Mouse (Mus musculus): ENCODE data around the gene S100a1. TPM values are rescaled to one million over a fixed set of nuclear protein-coding genes. Genes with fewer than 3 reads are reported as not detected.

The S100a1 gene
- total RNA-seq (2012; rRNA removed), result 1.7 and 2.3 TPM in 2 replicates

DNA sequence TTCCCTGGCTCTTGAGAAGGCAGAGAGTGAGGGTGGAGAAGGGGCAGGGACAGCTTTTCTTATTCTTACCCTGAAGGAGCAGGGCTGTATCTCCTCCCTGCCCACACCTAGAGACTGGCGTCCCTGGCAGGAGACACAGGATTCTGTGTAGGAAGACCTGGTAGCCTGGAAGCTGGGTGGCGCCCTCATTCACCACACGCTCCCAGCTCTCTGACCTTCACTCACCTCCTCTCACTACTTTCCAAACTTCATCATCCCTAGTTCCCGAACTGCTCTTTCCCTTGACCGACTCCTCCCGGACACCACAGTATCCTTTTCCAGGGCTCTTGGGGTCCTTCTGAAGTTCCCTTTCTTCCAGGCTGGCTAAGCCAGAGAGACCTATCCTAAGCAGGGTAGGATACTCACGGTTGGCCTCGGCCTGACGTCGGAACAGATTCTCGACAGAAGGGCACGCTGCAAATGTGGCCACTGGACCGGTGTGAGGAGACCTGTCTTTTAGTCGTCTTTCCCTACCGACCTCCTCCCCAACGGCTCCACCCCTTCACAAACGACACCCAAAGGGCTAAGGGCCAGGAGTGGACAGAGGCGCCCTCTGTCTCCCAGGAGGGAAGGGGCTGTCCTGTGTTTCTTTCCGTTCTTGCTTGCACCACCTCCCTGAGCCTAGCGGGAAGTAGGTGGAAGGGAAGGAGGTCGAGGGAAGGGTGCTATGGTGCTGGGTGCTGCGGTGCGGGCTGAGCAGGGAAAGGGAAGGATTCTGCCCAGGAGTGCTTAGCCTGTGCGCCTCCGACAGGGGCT, at the start of gene S100a1, which contains the start of gene S100a13:
Gene S100a1, minus strand, starts transcription at position 597 of the 795 bp plus-strand sequence.
Gene S100a13, plus strand, starts transcription at position 640 of the 795 bp plus-strand sequence.
- Histone ChIP-seq H3K27ac (ENCODE audit: insufficient read depth, low read depth, low read length, poor library complexity, severe bottlenecking) (no peak within 1 kb of the TSS; the same call in 1 of the 2 replicates), H3K4me1 (ENCODE audit: control insufficient read depth in 2 of 2, insufficient read depth in 2 of 2, low read length in 2 of 2, poor library complexity in 1 of 2) (peaks cover 2 to 25% of the 10 kb centered on the region in 2 experiments; a peak in 2 of 4 replicates), H3K4me3 (ENCODE audit: insufficient read depth in 1 of 2, low read depth in 1 of 2, low read length in 2 of 2, poor library complexity in 1 of 2, severe bottlenecking in 1 of 2) (peak within 1 kb of the TSS; percentile 39 to 44), H3K9me3 (ENCODE audit: control insufficient read depth, insufficient read depth, low read depth, low read length) (no peaks in the 10 kb centered on the region), H3K36me3 (ENCODE audit: control insufficient read depth, insufficient read depth, low read length, poor library complexity, severe bottlenecking) (no peaks in the 10 kb centered on the region; the same call in 1 of the 2 replicates), H3K9ac (ENCODE audit: insufficient read depth, low read depth, low read length, poor library complexity, severe bottlenecking) (0 out of 2 replicates have a peak within 1 kb of the TSS, but pooled peaks have one; percentile 21)
- in situ Hi-C loops (cut with MboI; ENCODE audit: low sequenced_read_pairs in 2 of 2, unreplicated experiment in 2 of 2), result no loop called here
- no peak for DNase-seq (ENCODE audit: low read depth, low spot score)
- TF ChIP-seq HCFC1 (IDR thresholded peaks at IDR 0.05; ENCODE audit: borderline replicate concordance, insufficient read depth, low read length) (no peak), ZNF384 (IDR thresholded peaks at IDR 0.05; ENCODE audit: low read depth, low read length) (no peak), ZC3H11A (IDR thresholded peaks at IDR 0.05; ENCODE audit: borderline replicate concordance, low read depth, low read length) (no peak), CHD2 (IDR thresholded peaks at IDR 0.05; ENCODE audit: low read depth, low read length) (no peak), MAFK (IDR thresholded peaks at IDR 0.05; ENCODE audit: insufficient read depth, low read depth, low read length) (no peak)

DNA sequence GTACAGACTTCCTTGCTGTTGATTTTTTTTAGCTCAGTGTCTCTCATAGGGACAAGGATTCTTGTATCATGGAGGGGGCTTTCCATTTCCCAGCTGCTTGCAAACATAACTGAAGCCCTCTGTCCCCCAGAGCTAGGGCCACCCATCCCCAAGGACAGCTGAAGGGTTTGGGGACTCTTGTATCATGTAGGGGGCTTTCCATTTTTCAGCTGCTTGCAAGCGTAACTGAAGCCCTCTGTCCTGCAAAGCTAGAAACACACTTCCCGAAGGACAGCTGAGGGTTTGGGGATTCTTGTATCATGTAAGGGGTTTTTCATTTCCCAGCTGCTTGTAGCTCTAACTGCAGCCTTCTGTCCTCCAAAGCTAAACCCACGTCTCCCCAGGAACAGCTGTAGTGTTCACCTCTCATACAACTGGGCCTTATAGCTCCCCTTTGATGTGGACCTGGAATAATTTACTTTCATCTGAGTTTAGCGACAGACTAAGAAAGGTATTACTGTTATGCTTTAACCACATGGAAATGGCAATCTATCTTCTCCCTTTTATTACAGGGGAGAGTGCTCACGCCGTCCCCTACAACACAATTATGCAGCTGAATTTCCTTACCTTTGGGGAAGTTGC, 45.9 kb upstream of the S100a1 start, which contains the start of gene S100a3:
Gene S100a3, plus strand, starts transcription at position 571 of the 621 bp plus-strand sequence.
- no peak within 1 kb of the TSS for H3K27ac ChIP-seq (ENCODE audit: insufficient read depth, low read depth, low read length, poor library complexity, severe bottlenecking)
- no peak for DNase-seq (ENCODE audit: low read depth, low spot score)
- H3K9me3 ChIP-seq (ENCODE audit: control insufficient read depth, insufficient read depth, low read depth, low read length), result no peaks in the 10 kb centered on the region
- no peak within 1 kb of the TSS for H3K9ac ChIP-seq (ENCODE audit: insufficient read depth, low read depth, low read length, poor library complexity, severe bottlenecking)
- H3K36me3 ChIP-seq (ENCODE audit: control insufficient read depth, insufficient read depth, low read length, poor library complexity, severe bottlenecking), result no peaks in the 10 kb centered on the region
- no peak within 1 kb of the TSS for H3K4me3 ChIP-seq (ENCODE audit: insufficient read depth in 1 of 2, low read depth in 1 of 2, low read length in 2 of 2, poor library complexity in 1 of 2, severe bottlenecking in 1 of 2)
- no peaks in the 10 kb centered on the region for H3K4me1 ChIP-seq (ENCODE audit: control insufficient read depth in 2 of 2, insufficient read depth in 2 of 2, low read length in 2 of 2, poor library complexity in 1 of 2)
- TF ChIP-seq ZNF384 (IDR thresholded peaks at IDR 0.05; ENCODE audit: low read depth, low read length) (no peak), MAFK (IDR thresholded peaks at IDR 0.05; ENCODE audit: insufficient read depth, low read depth, low read length) (no peak), ZC3H11A (IDR thresholded peaks at IDR 0.05; ENCODE audit: borderline replicate concordance, low read depth, low read length) (no peak), HCFC1 (IDR thresholded peaks at IDR 0.05; ENCODE audit: borderline replicate concordance, insufficient read depth, low read length) (no peak), CHD2 (IDR thresholded peaks at IDR 0.05; ENCODE audit: low read depth, low read length) (no peak)
- in situ Hi-C loops (cut with MboI; ENCODE audit: low sequenced_read_pairs in 2 of 2, unreplicated experiment in 2 of 2), result no loop called here

DNA sequence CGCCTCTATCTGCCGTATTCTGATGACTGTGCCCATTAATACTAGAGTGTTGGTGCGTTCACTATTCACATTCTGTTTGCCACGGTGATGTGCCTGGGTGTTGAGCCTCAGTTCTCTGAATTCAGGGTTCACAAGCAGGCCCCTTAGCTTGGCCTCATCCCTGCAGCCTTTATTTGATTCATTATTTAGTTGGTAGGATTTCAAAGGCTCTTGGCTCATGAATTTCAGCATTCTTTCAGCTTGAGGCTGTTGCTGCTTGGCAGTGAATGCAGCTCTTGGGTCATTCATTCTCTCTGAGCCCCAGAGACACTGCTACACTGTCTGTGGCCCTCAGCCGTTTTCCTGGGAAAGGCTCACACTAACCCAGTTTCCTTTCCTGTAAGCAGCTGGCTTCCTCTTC, 41.8 kb upstream of the S100a1 start:
- Histone ChIP-seq H3K9ac (ENCODE audit: insufficient read depth, low read depth, low read length, poor library complexity, severe bottlenecking) (no peak overlapping the region), H3K9me3 (ENCODE audit: control insufficient read depth, insufficient read depth, low read depth, low read length) (no peaks in the 10 kb centered on the region), H3K36me3 (ENCODE audit: control insufficient read depth, insufficient read depth, low read length, poor library complexity, severe bottlenecking) (no peaks in the 10 kb centered on the region), H3K27ac (ENCODE audit: insufficient read depth, low read depth, low read length, poor library complexity, severe bottlenecking) (no peak overlapping the region), H3K4me3 (ENCODE audit: insufficient read depth in 1 of 2, low read depth in 1 of 2, low read length in 2 of 2, poor library complexity in 1 of 2, severe bottlenecking in 1 of 2) (no peak overlapping the region), H3K4me1 (ENCODE audit: control insufficient read depth in 2 of 2, insufficient read depth in 2 of 2, low read length in 2 of 2, poor library complexity in 1 of 2) (no peaks in the 10 kb centered on the region)
- in situ Hi-C loops (cut with MboI; ENCODE audit: low sequenced_read_pairs in 2 of 2, unreplicated experiment in 2 of 2), result no loop called here
- DNase-seq (ENCODE audit: low read depth, low spot score), result no peak
- TF ChIP-seq HCFC1 (IDR thresholded peaks at IDR 0.05; ENCODE audit: borderline replicate concordance, insufficient read depth, low read length) (no peak), CHD2 (IDR thresholded peaks at IDR 0.05; ENCODE audit: low read depth, low read length) (no peak), ZC3H11A (IDR thresholded peaks at IDR 0.05; ENCODE audit: borderline replicate concordance, low read depth, low read length) (no peak), ZNF384 (IDR thresholded peaks at IDR 0.05; ENCODE audit: low read depth, low read length) (no peak), MAFK (IDR thresholded peaks at IDR 0.05; ENCODE audit: insufficient read depth, low read depth, low read length) (no peak)

DNA sequence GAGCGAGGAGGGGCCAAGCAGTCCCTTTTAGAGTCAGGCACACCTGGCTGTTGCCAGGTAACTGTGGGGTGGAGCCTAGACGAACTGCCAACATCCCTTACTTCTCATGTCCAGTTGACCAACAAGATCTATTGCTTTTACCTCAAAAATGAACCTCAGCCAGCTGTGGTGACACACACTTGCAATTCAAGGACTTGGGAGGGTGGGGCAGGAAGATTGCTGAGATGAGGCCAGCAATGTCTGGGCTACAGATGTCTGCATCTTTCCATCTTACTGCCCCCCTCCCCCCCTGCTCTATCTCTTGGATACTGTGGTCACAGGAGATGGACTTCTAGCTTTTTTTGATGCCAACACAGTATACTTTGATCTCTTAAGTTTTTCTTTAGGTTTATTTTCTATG, 38.0 kb upstream of the S100a1 start:
- no peaks in the 10 kb centered on the region for H3K36me3 ChIP-seq (ENCODE audit: control insufficient read depth, insufficient read depth, low read length, poor library complexity, severe bottlenecking)
- no peak for DNase-seq (ENCODE audit: low read depth, low spot score)
- H3K4me1 ChIP-seq (ENCODE audit: control insufficient read depth in 2 of 2, insufficient read depth in 2 of 2, low read length in 2 of 2, poor library complexity in 1 of 2), result 0 out of 4 replicates have a peak, but pooled peaks cover 0 to 1% of the 10 kb centered on the region in 2 experiments
- no peaks in the 10 kb centered on the region for H3K9me3 ChIP-seq (ENCODE audit: control insufficient read depth, insufficient read depth, low read depth, low read length)
- TF ChIP-seq ZNF384 (IDR thresholded peaks at IDR 0.05; ENCODE audit: low read depth, low read length) (no peak), MAFK (IDR thresholded peaks at IDR 0.05; ENCODE audit: insufficient read depth, low read depth, low read length) (no peak), ZC3H11A (IDR thresholded peaks at IDR 0.05; ENCODE audit: borderline replicate concordance, low read depth, low read length) (no peak), CHD2 (IDR thresholded peaks at IDR 0.05; ENCODE audit: low read depth, low read length) (no peak), HCFC1 (IDR thresholded peaks at IDR 0.05; ENCODE audit: borderline replicate concordance, insufficient read depth, low read length) (no peak)
- no peak overlapping the region for H3K4me3 ChIP-seq (ENCODE audit: insufficient read depth in 1 of 2, low read depth in 1 of 2, low read length in 2 of 2, poor library complexity in 1 of 2, severe bottlenecking in 1 of 2)
- in situ Hi-C loops (cut with MboI; ENCODE audit: low sequenced_read_pairs in 2 of 2, unreplicated experiment in 2 of 2), result no loop called here
- H3K9ac ChIP-seq (ENCODE audit: insufficient read depth, low read depth, low read length, poor library complexity, severe bottlenecking), result no peak overlapping the region
- H3K27ac ChIP-seq (ENCODE audit: insufficient read depth, low read depth, low read length, poor library complexity, severe bottlenecking), result no peak overlapping the region

Measured in ES-E14 (cell line).